Mouse (Mus musculus) brain, embryonic 14.5 days (tissue): ENCODE results near the gene Gm28372.

ENCODE experiments used
- CTCF ChIP-seq: fragments of 200-500 bp; IDR thresholded peaks from 2 replicates; pipeline ENCODE4 v1.5.1; 2012; ENCODE audit warnings: inconsistent platforms, mild to moderate bottlenecking, moderate library complexity, borderline replicate concordance; ENCODE audit not compliant: insufficient read depth, insufficient read length; ENCODE audit errors: extremely low read depth
- POLR2A ChIP-seq: fragments of 200-500 bp; IDR thresholded peaks from 2 replicates; pipeline ENCODE4 v1.6.1; 2012; ENCODE audit warnings: mild to moderate bottlenecking, inconsistent platforms, borderline replicate concordance; ENCODE audit not compliant: poor library complexity, insufficient read depth, insufficient read length, severe bottlenecking; ENCODE audit errors: extremely low read depth

GRCm38 (mm10) chr2:130398091-130398490, 6.9 kb upstream of the Gm28372 start:
- TF ChIP-seq CTCF (no peak), POLR2A (no peak)
